Mouse (Mus musculus) B cell, adult 2 months (primary cell): ENCODE results near the gene Mfng.
A peak's percentile ranks its signal among the peaks of the same experiment; 100 is the strongest.

Experiments
- DNase-seq, 2 experiments: peaks; one replicate each; pipeline ENCODE4 v3.0.0; 2022

The Mfng gene

DNA sequence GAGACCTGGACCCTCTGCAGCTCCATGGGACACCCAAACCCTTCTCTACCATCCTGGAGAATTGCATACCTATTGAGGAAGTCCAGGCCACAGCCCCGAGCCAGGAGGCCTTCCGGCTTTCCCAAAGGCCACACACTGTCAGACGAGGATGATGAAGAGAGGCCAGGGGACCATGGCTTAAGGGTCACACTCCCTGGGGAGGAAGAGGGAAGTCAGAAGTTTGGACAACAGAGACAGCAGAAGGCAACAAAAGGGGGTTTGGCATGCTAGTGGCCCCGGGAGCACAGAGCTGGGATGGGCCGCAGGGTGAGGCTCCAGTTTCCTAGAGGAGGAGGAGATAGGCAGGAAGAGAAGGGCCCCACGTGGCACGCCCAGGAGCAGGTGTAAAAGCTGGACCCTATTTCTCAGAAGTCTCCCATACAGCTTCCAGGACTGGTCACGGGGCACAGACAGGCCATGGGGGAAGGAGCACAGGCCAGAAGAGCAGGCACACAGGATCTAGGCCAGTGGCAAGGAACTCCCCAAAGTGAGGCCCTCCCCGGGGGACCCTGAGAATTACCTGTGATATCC, 14.1 kb upstream of the Mfng start:
- DNase-seq = no peak

DNA sequence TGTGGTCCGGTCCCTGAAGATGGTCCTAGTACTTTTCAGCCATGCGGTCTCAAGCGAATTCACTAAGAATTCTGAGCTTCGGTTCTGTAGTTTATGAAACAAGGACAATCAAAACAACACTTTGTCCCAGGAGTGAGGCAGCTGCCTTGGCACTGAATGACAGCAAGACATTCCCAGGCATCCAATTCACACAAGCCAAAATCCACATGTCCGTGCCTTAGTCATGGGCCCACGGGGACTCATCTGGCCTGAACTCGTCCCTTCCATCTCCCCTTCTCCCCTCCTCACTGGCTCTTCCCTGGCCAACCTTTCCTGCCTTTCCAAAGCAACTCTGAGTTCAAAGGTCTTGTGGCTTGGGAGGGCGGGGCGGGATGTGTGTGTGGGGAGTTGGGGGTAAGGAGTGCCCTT, 13.1 kb upstream of the Mfng start:
- no peak for DNase-seq

DNA sequence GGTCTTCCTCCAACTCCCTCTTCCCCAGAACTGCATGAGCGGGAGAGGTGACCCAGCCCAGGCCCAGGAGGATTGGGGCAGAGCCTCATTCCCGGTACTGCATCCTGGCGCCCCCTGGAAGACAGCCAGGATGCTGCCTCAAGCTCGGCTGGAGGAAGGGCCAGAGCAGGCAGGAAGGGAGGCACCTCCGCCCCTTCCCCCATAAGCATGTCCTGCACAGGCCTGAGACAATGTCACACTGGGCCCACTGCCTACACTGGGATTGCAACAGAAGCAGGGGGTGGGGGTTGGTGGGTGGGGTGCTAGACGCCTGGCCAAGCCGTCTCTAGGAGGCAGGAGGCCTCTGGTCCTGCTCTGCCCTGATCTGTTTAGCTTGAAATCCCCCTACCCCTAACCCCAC, 12.7 kb upstream of the Mfng start:
- no peak for DNase-seq

DNA sequence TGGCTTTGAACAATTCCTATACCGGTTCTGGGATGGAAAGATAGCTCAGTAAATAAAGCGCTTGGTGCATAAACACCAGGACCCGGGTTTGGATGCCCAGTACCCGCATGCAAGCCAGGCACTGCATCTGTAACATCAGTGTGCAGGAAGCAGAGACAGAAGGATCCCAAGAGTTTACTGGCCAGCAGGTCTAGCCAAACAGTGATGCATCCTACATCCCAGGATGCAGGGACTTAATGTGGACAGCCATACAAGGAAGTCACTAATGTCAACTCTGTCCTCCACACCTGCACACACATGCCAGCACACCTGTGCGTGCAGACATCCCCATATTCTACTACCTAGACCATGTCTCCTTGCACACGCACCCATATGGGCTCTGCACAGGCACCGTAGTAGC, 12.0 kb upstream of the Mfng start:
- no peak for DNase-seq

DNA sequence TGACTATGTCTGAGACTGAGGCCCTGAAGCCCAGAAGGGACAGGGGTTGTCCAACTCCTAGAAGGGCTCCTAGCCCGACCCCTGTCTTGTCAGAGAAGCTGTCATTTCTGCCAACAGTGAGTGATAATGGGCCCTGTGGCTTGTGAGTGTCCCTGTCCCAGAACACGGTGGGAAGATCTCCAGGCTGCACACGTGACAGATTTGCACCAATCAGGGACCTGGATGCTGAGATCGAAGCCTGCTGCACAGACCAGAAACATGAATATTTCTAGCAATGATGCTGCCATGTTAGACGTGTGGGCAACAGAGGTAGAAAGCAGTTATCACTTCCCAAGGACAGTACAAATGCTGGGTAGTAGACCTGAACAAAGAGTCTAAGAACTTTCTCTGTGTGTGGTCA, 11.2 kb upstream of the Mfng start:
- DNase-seq = no peak

DNA sequence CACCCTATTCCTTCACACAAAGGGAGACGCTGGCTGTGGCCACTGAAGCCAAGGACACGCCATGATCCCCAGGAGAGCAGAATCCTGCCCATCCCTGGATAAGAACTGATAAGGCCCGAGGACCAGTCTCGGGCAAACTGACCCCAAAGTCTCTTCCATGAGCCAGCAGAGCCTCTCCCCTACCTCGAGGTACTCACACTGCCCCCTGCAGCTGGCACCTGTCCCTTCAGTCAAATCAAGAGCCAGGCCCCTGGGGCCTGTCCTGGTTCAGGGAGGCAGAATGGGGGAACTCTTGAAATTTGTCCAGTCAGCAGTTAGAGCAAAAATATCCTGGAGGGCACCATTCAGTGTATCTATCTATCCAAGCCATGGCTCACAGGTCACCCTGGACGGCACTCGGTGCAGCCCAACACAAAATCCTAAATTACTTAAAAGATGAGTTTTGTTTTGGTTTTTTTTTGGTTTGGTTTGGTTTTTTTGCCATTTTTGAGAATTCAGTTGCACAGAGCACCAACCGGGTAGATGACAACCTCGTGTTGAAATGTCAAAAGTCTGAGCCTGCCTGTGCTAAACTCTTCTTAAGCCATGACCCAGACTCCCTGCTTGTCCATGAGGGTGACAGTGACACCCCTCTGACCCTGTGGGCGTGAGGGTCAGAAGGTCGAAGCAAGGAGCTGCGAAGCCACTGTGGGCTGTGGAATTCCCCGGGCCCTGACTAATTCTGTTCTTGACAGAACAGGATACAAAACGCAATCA, 9.3 kb upstream of the Mfng start:
- DNase-seq = no peak

DNA sequence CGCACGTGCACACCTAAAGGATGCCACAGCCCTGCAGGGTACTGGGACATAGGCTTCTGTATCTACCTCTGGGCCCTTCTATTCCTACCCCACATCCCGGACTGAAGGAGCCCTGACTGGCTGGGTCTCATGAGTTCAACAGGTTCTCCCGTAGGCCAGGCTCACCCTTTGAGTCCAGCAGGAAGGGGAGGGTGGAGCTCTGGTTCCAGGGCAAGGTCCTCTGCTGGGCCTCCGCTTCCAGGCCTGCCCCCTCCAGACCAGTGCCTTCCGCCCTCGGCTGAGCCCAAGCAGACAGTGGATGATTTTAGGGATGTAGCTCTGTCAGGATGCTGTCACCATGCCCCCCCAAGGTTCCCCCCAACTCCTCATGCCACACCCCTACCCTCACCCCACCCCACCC, 7.6 kb upstream of the Mfng start:
- no peak for DNase-seq

DNA sequence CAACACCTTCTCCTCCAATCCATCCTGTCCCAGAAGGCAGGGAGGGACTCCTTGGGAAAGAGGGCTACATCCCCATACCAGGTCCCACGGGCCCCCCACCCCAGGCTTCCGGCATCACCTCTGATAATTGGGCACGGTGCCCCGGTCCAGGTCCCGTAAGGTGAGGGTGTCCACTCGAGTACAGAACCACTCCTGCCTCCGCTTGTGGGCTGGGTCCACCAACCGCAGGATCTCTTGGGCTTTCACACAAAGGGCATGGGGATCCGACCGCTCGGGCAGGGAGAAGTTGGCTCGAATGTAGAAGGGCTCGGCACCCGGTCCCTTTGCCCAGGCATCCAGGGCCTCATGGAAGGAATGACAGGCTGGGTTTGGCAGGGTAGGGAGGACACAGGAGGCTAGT, 7.1 kb upstream of the Mfng start:
- DNase-seq = no peak

DNA sequence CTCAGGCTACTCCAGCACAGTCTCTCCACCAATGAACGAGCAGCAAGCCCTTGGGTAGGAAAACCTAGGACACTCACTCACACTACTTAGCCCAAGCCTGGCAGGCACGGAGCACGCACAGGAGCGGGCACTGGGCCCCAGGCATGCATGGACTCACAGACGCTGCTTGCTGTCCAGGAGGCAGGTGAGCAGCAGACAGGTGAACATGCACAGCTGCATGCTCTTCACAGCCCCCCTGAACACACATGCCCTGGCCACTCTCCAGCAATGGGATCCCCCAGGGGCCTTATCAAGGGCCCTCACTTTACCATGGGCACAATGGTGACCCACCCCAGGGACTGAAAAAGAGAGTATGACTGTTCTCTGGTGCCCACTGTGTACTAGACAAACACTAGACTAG, 6.4 kb upstream of the Mfng start:
- DNase-seq = no peak

DNA sequence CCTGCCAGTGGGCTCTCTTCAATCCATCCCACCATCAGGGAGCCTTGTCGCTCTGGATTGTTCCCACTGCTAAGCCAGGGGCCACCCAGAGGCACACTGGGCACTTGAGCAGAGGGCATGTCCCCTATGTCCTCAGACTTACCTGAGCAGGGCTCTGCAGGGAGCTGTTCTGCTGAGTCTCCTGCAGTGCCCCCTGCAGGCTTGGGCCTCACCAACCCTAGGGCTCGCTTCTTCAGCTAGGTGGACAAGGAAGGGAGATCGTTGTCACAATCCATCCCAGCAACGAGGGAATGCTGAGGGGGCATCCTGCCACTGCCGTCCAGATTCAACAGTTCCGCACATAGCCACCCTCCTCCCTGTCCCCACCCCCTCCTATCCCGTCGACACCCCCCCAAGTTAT, 6.0 kb upstream of the Mfng start:
- no peak for DNase-seq

DNA sequence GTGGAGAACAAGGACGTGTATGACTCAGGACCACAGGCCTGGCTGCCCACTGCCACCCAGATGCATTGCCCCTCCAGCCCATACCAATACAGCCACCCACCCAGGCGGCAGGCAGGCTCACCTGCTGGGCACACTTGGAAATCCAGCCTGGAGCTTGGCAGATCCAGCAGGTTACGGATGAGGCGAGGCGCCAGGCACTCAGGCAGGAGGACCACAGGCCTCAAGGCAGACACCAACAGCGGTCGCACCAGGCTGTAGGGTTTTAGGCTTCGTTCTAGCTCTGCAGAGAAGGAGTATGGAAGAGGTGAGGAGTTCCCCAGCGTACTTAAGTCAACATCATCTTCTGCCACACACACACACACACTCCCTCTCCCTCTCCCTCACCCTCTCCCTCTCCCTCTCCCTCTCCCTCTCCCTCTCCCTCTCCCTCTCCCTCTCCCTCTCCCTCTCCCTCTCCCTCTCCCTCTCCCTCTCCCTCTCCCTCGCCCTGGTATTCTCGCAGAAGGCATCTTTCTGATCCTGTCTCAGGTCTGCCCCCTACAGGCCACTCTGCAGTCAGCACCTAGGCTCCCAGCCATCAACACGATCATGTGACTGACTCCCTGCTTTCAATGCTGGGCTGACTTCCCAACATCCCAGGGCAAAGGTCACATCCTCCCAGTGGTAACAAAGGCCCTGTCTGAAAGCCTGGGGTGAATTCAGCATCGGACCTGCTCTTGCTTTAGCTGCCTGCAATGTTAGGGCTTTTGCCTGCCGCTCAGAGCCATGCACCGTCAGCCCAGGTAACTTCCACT, 5.0 kb upstream of the Mfng start:
- DNase-seq = peak; percentile 76 to 79

DNA sequence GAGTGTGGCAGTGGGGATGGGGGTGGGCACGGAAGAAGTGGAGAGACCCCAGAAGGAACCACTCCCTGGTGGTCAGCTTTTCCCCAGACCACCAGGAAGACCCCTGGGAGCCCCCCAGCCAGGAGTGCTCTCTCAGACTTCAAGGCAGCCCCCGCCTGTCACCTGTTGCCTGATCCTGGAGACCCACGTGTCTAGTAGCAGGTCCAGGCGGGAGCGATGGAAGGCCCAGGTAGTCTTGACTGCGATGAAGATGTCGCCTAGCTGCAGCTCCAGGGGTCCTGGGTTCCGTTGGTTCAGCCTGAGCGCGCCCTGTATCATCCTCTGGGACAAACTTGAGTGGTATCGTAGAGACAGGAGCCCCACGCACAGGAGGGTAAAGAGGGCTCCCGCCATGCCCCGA, 419 bp downstream of the Mfng start:
- no peak for DNase-seq

DNA sequence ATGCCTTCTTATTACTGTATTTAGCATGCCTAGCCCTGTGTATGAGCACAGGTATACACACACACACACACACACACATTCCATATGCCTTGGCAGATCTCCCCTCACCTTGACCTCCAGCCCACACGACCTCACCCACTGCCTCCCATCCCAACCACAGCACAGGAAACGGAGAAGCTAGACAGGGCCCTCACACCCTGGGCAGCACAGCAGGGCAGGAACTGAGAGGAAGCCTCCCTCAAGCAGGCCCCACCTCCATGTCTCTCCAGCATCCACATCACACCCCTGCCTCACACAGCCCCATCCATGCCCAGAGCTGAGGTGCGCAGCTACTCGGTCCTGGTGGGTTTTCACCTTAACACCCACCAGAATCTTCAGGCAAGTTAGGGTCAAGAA, 909 bp downstream of the Mfng start:
- peak; percentile 47 to 51 for DNase-seq

DNA sequence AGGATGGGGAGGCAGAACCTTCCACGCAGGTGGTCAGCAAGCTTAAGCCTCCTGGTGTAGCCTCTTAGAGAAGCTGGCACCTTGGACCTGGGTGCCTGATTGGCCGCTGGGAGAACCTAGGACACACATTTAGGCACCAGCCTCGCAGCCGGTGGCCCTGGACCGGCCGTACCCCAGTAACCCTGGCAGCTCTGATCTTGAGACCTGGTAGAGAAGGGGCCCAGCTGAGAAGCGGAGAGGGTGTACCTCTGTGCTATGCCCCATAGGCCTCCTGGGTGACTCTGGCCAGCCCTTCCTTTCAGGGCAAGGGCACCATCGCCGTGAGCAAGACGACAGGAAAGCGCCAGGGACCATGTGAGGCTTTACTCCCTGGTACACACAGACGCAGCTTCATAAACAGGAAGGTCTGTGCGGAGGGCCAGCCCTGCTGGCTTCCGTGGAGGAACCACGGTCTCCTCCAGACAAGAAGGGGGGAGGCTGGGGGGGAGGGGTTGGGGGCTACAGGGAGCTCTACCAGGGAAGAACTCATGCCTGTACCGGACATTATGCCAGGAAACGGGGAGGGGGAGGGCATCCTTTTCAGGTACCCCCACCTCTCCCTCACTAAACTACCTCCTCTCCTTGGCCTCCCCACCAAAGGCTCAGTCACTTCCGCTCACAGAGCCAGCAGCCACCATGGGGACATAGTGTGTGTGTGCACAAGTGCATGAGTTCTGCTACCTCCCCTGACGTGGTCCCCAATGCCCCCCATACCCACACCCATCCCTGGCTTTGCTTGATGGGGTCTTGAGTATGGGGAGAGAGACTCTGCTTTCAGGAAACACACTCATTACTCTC, 1.5 kb downstream of the Mfng start:
- DNase-seq = peak; percentile 56 to 57

DNA sequence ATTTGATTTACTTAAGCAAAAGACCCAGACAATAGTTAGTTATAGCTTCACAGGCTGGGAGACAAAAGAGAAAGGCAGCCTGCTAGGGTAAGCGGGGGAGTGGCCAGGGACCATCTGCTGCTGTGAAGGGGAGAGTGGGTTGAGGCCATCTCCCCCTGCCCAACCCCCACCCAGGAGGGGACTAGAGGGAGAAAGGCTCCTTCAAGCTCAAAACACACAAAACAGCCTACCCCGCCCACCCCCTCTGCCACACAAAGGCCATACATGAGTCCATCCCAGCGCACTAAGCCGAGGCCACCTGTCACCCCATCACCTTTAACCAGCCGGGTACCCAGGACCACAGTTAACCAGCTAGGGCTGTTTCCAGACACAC, 2.3 kb downstream of the Mfng start:
- no peak for DNase-seq

DNA sequence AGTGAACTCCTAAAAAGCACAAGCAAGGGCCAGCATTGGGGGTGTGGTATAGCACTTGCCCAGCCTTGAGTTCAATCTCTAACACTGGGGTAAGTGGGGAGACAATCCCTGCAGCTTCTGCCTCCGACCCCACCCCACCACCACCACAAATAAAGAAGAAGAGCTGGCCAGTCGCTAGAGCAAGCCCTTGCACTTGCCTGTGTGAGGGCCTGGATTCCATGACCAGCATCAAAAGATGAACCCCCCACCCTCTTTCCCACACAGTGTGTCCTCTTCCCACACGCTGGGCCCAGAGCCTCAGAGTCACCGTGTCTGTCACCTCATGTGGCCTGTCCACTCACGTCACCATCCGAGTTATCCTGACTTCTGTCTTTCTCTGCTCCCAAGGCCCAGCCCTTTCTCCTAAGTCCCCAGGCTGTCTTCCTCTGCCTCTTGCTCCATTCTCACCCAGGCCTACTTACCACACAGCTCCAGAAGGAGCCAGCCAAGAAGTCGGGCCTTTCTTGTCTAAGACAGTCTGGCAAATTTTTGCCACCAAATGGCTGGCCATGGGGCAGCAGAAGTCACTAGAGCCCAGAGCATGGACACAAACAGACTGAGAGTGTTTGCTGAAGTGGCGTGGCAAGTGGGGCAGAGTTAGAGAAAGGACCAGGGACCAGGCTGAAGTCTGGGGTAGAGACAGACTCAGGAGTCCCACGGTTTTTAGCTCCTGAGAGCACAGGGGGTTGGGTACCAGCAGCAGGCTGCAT, 2.9 kb downstream of the Mfng start:
- DNase-seq = no peak

DNA sequence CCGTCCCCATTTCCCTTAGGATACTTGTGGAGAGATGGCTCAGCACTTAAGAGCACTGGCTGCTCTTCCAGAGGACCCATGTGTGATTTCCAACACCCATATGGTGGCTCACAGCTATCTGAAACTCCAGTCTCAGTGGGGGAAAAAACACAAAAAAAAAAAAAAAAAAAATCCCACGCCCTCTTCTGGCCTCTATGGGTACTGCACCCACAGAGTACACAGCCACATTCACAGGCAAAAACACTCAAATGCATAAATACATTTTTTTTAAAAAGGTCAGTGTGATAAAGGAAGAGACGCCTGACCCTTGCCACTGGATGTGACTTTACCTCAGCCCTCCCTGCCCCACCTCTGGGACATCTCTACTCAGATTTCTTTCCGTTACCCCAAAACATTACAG, 4.2 kb downstream of the Mfng start:
- DNase-seq = no peak

DNA sequence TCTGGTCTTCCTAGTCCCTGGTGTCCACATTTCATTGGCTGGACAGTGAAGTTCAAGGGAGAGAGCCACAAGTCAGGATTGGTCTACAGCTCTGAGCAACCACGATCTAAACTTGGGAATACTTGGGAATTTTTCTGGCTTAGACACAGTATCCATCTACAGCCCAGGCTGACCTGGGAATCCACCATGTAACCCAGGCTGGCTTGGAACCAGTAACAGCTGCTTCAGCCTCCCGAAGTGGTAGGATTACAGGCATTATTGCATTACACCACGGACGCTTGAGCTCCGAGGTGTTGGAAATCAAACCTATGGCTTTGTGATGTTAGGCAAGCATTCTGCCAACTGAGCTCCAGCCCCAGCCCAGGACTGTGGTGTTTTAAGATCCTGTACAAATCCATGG, 9.6 kb downstream of the Mfng start:
- no peak for DNase-seq

DNA sequence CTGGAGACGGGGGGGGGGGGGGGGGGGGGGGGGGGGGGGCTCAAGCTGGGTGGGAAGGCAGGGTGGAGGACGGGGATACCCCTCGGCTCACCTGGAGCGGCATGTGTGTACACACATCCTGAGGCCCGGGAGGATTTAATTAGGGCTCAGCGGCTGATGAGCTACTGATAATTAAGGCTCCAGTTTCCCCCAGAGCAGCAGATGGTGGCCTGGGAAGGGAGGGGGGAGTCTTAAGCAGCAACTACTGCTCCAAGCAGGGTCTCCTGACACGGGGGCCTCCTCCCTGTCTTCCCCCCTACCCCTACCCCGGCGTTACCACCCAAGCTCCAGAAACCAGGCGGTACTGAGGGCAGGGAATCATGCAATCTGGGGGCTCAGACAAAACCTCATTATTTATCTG, 10.1 kb downstream of the Mfng start:
- DNase-seq = no peak

DNA sequence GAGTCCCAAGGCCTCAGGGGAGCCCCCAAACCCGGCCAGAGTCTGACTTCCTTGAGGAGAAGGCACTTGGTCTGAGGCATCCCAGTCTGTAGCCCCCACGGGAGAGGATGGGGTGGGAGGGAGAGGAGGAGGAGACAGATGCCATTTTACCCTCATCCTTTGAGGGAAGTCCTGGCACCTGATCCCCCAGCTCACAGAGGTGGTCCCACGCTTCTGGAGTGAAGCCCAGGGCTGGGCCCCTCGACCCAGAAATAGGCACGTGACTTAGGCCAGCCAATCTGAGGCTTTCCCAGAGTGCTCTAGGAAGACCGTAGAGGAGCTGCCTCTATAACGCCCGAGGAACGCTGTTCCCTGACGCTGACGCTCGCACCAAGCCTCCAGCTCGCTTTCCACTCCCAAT, 12.2 kb downstream of the Mfng start:
- no peak for DNase-seq

DNA sequence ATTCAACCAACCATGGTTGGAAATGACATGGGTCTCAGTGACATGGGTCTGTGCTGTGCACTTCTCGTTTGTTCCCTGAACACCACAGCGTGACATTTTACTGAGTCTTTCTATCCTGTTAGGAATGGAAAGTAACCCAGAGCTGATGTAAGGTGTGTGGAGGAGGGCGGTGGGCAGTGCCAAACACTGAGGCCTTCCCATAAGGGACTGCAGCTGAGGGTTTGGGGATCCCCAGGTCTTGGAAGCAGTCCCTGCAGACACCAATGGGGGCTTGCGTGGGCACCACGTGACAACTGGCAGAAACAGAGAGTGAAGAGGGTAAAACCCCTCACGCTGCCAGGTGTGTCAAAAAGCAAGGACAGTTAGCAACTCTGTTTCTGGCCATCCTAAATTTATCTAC, 15.1 kb downstream of the Mfng start:
- DNase-seq = no peak

DNA sequence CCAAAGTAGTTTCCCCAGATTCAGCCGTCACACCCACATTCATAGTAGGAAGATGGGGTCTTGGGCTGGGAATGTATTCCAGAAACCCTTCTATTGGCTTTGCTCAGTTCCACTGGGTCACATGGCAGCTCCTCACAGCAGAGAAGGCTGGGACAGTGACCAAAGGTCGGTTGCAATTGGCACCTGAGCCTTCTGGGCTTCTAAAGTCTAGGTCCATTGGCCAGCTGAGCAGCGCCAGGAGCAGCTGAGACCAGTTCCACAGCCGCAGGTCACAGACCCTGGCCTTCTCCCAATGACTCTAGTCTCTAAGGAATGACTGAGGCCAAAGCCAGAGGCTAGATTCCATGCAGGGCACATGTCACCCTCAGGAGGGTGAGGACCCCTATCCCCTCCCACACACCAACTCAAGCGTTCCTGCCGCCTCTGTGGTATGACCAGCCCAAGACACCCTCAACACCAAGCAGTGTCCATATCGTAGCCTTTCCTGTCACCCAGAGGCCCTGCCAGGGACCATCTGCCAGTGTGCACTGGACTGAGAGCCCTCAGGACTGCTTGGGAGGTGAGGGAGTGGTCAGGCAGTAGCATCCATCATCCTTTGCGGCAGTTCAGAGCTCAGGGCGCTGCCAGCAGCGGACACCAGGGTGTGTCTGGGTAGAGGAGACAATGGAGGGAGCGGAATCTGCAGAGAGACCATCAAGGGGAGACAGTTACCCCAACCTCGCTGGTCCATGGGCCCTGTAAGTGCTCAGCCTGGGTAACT, 17.1 kb downstream of the Mfng start:
- no peak for DNase-seq
